Mouse (Mus musculus) testis, adult 2 months (tissue): ENCODE data around the gene Cilp. TPM values are rescaled to one million over a fixed set of nuclear protein-coding genes. Genes with fewer than 3 reads are reported as not detected.
"Not testable (repeated sequence)": the region's sequence is repeated elsewhere in the genome, so short reads cannot be mapped to it uniquely, and the experiment has no call there.

Experiments
- H3K27ac ChIP-seq: fragments of 200-500 bp; 2 replicates; pipeline ENCODE4 v1.5.1; 2012; ENCODE audit warnings: low read depth, low read length; ENCODE audit not compliant: control insufficient read depth, insufficient read depth
- H3K27me3 ChIP-seq: fragments of 200-500 bp; 2 replicates; pipeline ENCODE4 v1.6.1; 2012; ENCODE audit warnings: mild to moderate bottlenecking, low read length, moderate library complexity; ENCODE audit not compliant: control insufficient read depth, insufficient read depth
- H3K36me3 ChIP-seq: fragments of 200-500 bp; 2 replicates; pipeline ENCODE4 v1.6.1; 2012; ENCODE audit warnings: mild to moderate bottlenecking, low read length; ENCODE audit not compliant: control insufficient read depth, insufficient read depth
- H3K4me1 ChIP-seq: fragments of 200-500 bp; 2 replicates; pipeline ENCODE4 v1.6.1; 2012; ENCODE audit warnings: low read length; ENCODE audit not compliant: control insufficient read depth, insufficient read depth
- H3K4me3 ChIP-seq: fragments of 200-500 bp; 2 replicates; pipeline ENCODE4 v1.5.1; 2012; ENCODE audit warnings: low read depth, mild to moderate bottlenecking, low read length, moderate library complexity, mixed read lengths; ENCODE audit not compliant: control insufficient read depth
- CTCF ChIP-seq: fragments of 200-500 bp; IDR thresholded peaks from 2 replicates; pipeline ENCODE4 v1.5.1; 2012; ENCODE audit warnings: low read depth, mild to moderate bottlenecking, inconsistent platforms, low read length, moderate library complexity; ENCODE audit not compliant: control insufficient read depth, insufficient read depth, insufficient replicate concordance
- POLR2A ChIP-seq: fragments of 200-500 bp; IDR thresholded peaks from 2 replicates; pipeline ENCODE4 v1.6.1; 2012; ENCODE audit warnings: low read depth, mild to moderate bottlenecking, inconsistent platforms, low read length, moderate library complexity; ENCODE audit not compliant: control insufficient read depth
- polyA plus RNA-seq: library from polyadenylated mRNA; depleted of rRNA; stranded (reverse); fragments of >200 nt; gene quantifications from 2 replicates; pipeline ENCODE4 v1.2.3, GENCODE M21; 2012

Cilp gene
- polyA plus RNA-seq, 1 experiment, result 0.33 TPM

- no peak overlapping the region for H3K27ac ChIP-seq
- no peaks in the 10 kb centered on the region for H3K27me3 ChIP-seq
- TF ChIP-seq POLR2A (no peak), CTCF (no peak)
- H3K4me3 ChIP-seq, result no peak overlapping the region
- no peaks in the 10 kb centered on the region for H3K36me3 ChIP-seq
- no peaks in the 10 kb centered on the region for H3K4me1 ChIP-seq
These were observed 2.9 kb downstream of the Cilp start for GRCm38 (mm10) chr9:65267742-65268515.

GRCm38 (mm10) chr9:65273048-65273809 lies 8.2 kb downstream of the Cilp start:
- H3K4me1 ChIP-seq, result no peaks in the 10 kb centered on the region
- TF ChIP-seq CTCF (no peak), POLR2A (no peak)
- H3K4me3 ChIP-seq, result no peak overlapping the region
- no peaks in the 10 kb centered on the region for H3K27me3 ChIP-seq
- H3K36me3 ChIP-seq, result no peaks in the 10 kb centered on the region
- H3K27ac ChIP-seq, result no peak overlapping the region

GRCm38 (mm10) chr9:65273873-65274272 lies 8.9 kb downstream of the Cilp start:
- Histone ChIP-seq H3K27ac (no peak overlapping the region), H3K4me3 (no peak overlapping the region), H3K4me1 (no peaks in the 10 kb centered on the region), H3K27me3 (no peaks in the 10 kb centered on the region), H3K36me3 (no peaks in the 10 kb centered on the region)
- TF ChIP-seq POLR2A, result no peak
- no peak for TF ChIP-seq CTCF

GRCm38 (mm10) chr9:65274851-65275250 lies 9.9 kb downstream of the Cilp start:
- H3K4me3 ChIP-seq, H3K36me3 ChIP-seq, H3K27ac ChIP-seq, H3K4me1 ChIP-seq, H3K27me3 ChIP-seq: not testable (repeated sequence)

GRCm38 (mm10) chr9:65275810-65276530 lies 11.0 kb downstream of the Cilp start:
- H3K27me3 ChIP-seq, result no peaks in the 10 kb centered on the region
- no peak overlapping the region for H3K4me3 ChIP-seq
- TF ChIP-seq POLR2A (no peak), CTCF (no peak)

GRCm38 (mm10) chr9:65281536-65282151 lies 16.7 kb downstream of the Cilp start:
- Histone ChIP-seq H3K4me3 (no peak overlapping the region), H3K27me3 (no peaks in the 10 kb centered on the region), H3K4me1 (no peaks in the 10 kb centered on the region), H3K36me3 (no peaks in the 10 kb centered on the region), H3K27ac (no peak overlapping the region)
- TF ChIP-seq CTCF (no peak), POLR2A (no peak)

More at GRCm38 (mm10) chr9:65275810-65276530, 11.0 kb downstream of the Cilp start:
- Histone ChIP-seq H3K4me1 (no peaks in the 10 kb centered on the region), H3K27ac (no peak overlapping the region), H3K36me3 (no peaks in the 10 kb centered on the region)

- no peak for TF ChIP-seq POLR2A
- TF ChIP-seq CTCF, result no peak
- Histone ChIP-seq H3K27me3 (no peaks in the 10 kb centered on the region), H3K27ac (no peak overlapping the region), H3K4me1 (no peaks in the 10 kb centered on the region), H3K4me3 (no peak overlapping the region), H3K36me3 (no peaks in the 10 kb centered on the region)
These were observed 18.3 kb downstream of the Cilp start for GRCm38 (mm10) chr9:65283301-65283700.

GRCm38 (mm10) chr9:65288252-65288651 lies 23.3 kb downstream of the Cilp start:
- not testable (repeated sequence) for H3K4me1 ChIP-seq, H3K27me3 ChIP-seq, H3K4me3 ChIP-seq, H3K36me3 ChIP-seq, H3K27ac ChIP-seq
